In genomic region chr6:55435266-55436159, GRCm38 (mm10) we compare ENCODE assay signal across 11 mouse cellular contexts. TPM values are rescaled to one million over a fixed set of nuclear protein-coding genes. Genes with fewer than 3 reads are reported as not detected.
A peak's percentile ranks its signal among the peaks of the same experiment; 100 is the strongest.
DNase-seq lines count a peak whose midpoint lies in the region; ATAC-seq and TF ChIP-seq lines count a peak whose summit lies in the region.
"Had no signal": no experiment of that assay in that cellular context is flagged by ENCODE, and none has a peak within 500 bp of the region (broad histone marks: within the 10 kb centered on the region; RNA-seq: fewer than 3 reads in every experiment).

No protein-coding gene starts in this region.

- DNase-seq in heart, adult 11 months: peak; percentile 90
- no peak for DNase-seq in heart, embryonic 10.5 days (ENCODE audit: low spot score)
- DNase-seq in cerebellum, postnatal 4 days (ENCODE audit: low spot score in 2 of 2): peak; percentile 52 to 85
- no peak for DNase-seq in T-cell, adult 2 months (ENCODE audit: low spot score)
- no peak for DNase-seq in kidney, adult 2 months

- H3K4me2 ChIP-seq in intestine, embryonic 16.5 days (ENCODE audit: low read depth, low read length): no peak overlapping the region
- no peak overlapping the region for H3K4me2 ChIP-seq in neural tube, embryonic 15.5 days
- no peak overlapping the region for H3K4me2 ChIP-seq in kidney, embryonic 15.5 days
- H3K4me2 ChIP-seq: limb, embryonic 12.5 days had no signal

- ATAC-seq in intestine, embryonic 16.5 days: peak; percentile 21; the same call in 1 of the 2 replicates
- ATAC-seq in neural tube, embryonic 15.5 days (ENCODE audit: low FRiP score): peak; percentile 83
- no peak for ATAC-seq in kidney, embryonic 15.5 days (replicated peaks; ENCODE audit: low FRiP score)

- no peak overlapping the region; the same call in 1 of the 2 replicates for H3K9ac ChIP-seq in intestine, embryonic 16.5 days (ENCODE audit: low read depth, low read length)
- H3K9ac ChIP-seq in neural tube, embryonic 15.5 days (replicated peaks): no peak overlapping the region
- H3K9ac ChIP-seq in kidney, embryonic 15.5 days: no peak overlapping the region
- H3K9ac ChIP-seq: limb, embryonic 12.5 days had no signal

- no peak overlapping the region for H3K4me3 ChIP-seq in heart, embryonic 10.5 days
- H3K4me3 ChIP-seq in intestine, embryonic 16.5 days (ENCODE audit: low read length): no peak overlapping the region
- H3K4me3 ChIP-seq in neural tube, embryonic 15.5 days (replicated peaks): no peak overlapping the region
- no peak overlapping the region for H3K4me3 ChIP-seq in kidney, embryonic 15.5 days (replicated peaks)
- no peak overlapping the region for H3K4me3 ChIP-seq in kidney, adult 2 months (ENCODE audit: insufficient read depth, low read depth, low read length)
- H3K4me3 ChIP-seq: limb, embryonic 12.5 days had no signal

- H3K9me3 ChIP-seq in heart, embryonic 10.5 days: no peaks in the 10 kb centered on the region
- no peaks in the 10 kb centered on the region for H3K9me3 ChIP-seq in intestine, embryonic 16.5 days (ENCODE audit: control insufficient read depth, low read length)
- no peaks in the 10 kb centered on the region for H3K9me3 ChIP-seq in neural tube, embryonic 15.5 days (replicated peaks)
- H3K9me3 ChIP-seq in kidney, embryonic 15.5 days (replicated peaks): no peaks in the 10 kb centered on the region
- H3K9me3 ChIP-seq: limb, embryonic 12.5 days had no signal

- no peaks in the 10 kb centered on the region for H3K36me3 ChIP-seq in heart, embryonic 10.5 days
- no peaks in the 10 kb centered on the region for H3K36me3 ChIP-seq in intestine, embryonic 16.5 days (ENCODE audit: control insufficient read depth, insufficient read depth, low read length)
- H3K36me3 ChIP-seq in neural tube, embryonic 15.5 days: no peaks in the 10 kb centered on the region
- no peaks in the 10 kb centered on the region for H3K36me3 ChIP-seq in kidney, embryonic 15.5 days
- H3K36me3 ChIP-seq in kidney, adult 2 months (ENCODE audit: control insufficient read depth, insufficient read depth, low read length): no peaks in the 10 kb centered on the region
- H3K36me3 ChIP-seq: limb, embryonic 12.5 days had no signal

- H3K27me3 ChIP-seq in heart, embryonic 10.5 days (ENCODE audit: insufficient read depth, poor library complexity, severe bottlenecking): peaks cover 8% of the 10 kb centered on the region; the same call in 1 of the 2 replicates
- H3K27me3 ChIP-seq in intestine, embryonic 16.5 days (replicated peaks; ENCODE audit: control insufficient read depth, insufficient read depth, low read length): no peaks in the 10 kb centered on the region
- H3K27me3 ChIP-seq in neural tube, embryonic 15.5 days (replicated peaks): no peaks in the 10 kb centered on the region
- H3K27me3 ChIP-seq in kidney, embryonic 15.5 days: no peaks in the 10 kb centered on the region
- H3K27me3 ChIP-seq in kidney, adult 2 months (replicated peaks; ENCODE audit: control insufficient read depth, insufficient read depth, low read length): no peaks in the 10 kb centered on the region

- 64% methylated on average over 8 of the region's 8 CpGs for WGBS in heart, embryonic 10.5 days
- WGBS in intestine, embryonic 16.5 days: 56% methylated on average over 8 of the region's 8 CpGs
- WGBS in neural tube, embryonic 15.5 days: 31% methylated on average over 8 of the region's 8 CpGs
- WGBS in kidney, embryonic 15.5 days: 60% methylated on average over 8 of the region's 8 CpGs
- 60% methylated on average over 8 of the region's 8 CpGs for WGBS in kidney, adult 2 months

- no peak for TF ChIP-seq POLR2A in kidney, adult 2 months (IDR thresholded peaks at IDR 0.05; ENCODE audit: low read depth, low read length)

- no peak overlapping the region for H3K27ac ChIP-seq in heart, embryonic 10.5 days
- H3K27ac ChIP-seq in intestine, embryonic 16.5 days (ENCODE audit: low read length): no peak overlapping the region
- H3K27ac ChIP-seq in neural tube, embryonic 15.5 days (replicated peaks): peak overlapping the region; percentile 65
- no peak overlapping the region for H3K27ac ChIP-seq in kidney, embryonic 15.5 days
- no peak overlapping the region for H3K27ac ChIP-seq in kidney, adult 2 months (ENCODE audit: insufficient read depth, low read depth, low read length)
- H3K27ac ChIP-seq: limb, embryonic 12.5 days had no signal

- peaks cover 13% of the 10 kb centered on the region for H3K4me1 ChIP-seq in heart, embryonic 10.5 days
- peaks cover 3% of the 10 kb centered on the region; the same call in 1 of the 2 replicates for H3K4me1 ChIP-seq in intestine, embryonic 16.5 days (ENCODE audit: control insufficient read depth, insufficient read depth, low read length)
- H3K4me1 ChIP-seq in neural tube, embryonic 15.5 days: peaks cover 28% of the 10 kb centered on the region
- peaks cover 21% of the 10 kb centered on the region for H3K4me1 ChIP-seq in kidney, embryonic 15.5 days
- H3K4me1 ChIP-seq in kidney, adult 2 months (ENCODE audit: control insufficient read depth, insufficient read depth, low read length): no peaks in the 10 kb centered on the region

- no peak for TF ChIP-seq CTCF in kidney, adult 2 months (conservative IDR thresholded peaks at IDR 0.05; ENCODE audit: insufficient read depth, insufficient read length, low read depth, low read length)

RNA-seq across cellular contexts. Expression of gene Adcyap1r1, which starts 16.3 kb away (rescaled TPM):
- 1.3 and 1.8 TPM in 2 replicates for polyA plus RNA-seq in heart, embryonic 10.5 days (2016; fragmentation: Nextera tagmentation; extraction: Ambion mirVana)
- polyA plus RNA-seq in intestine, embryonic 16.5 days (2015; fragmentation: Nextera tagmentation; extraction: Ambion mirVana): 3.8 and 4.4 TPM in 2 replicates
- polyA plus RNA-seq in neural tube, embryonic 15.5 days (2015; fragmentation: Nextera tagmentation; extraction: Ambion mirVana): 51.1 and 55.5 TPM in 2 replicates
- 3.1 and 3.4 TPM in 2 replicates for polyA plus RNA-seq in kidney, embryonic 15.5 days (2015; fragmentation: Nextera tagmentation; extraction: Ambion mirVana)
- 1.8 and 2.2 TPM in 2 replicates for polyA plus RNA-seq in kidney, adult 2 months (2012; rRNA removed)

RNA-seq across cellular contexts. Expression of gene Ghrhr, which starts 59.4 kb away (rescaled TPM):
- not detected in 2 replicates for polyA plus RNA-seq in heart, embryonic 10.5 days (2016; fragmentation: Nextera tagmentation; extraction: Ambion mirVana)
- 0.32 and 0.46 TPM in 2 replicates for polyA plus RNA-seq in intestine, embryonic 16.5 days (2015; fragmentation: Nextera tagmentation; extraction: Ambion mirVana)
- not detected in 2 replicates for polyA plus RNA-seq in neural tube, embryonic 15.5 days (2015; fragmentation: Nextera tagmentation; extraction: Ambion mirVana)
- polyA plus RNA-seq in kidney, embryonic 15.5 days (2015; fragmentation: Nextera tagmentation; extraction: Ambion mirVana): 0.05 TPM in 1 of 2 replicates, not detected in the other
- 0.36 and 0.61 TPM in 2 replicates for polyA plus RNA-seq in kidney, adult 2 months (2012; rRNA removed)
- polyA plus RNA-seq: heart, embryonic 16.5 days; limb, embryonic 12.5 days; testis, adult 2 months had no signal

Comparison
In these comparisons a context has a peak if more than half of its experiments do, and no peak if none do; other contexts are left out.
1. DNase-seq: peak in heart, adult 11 months (single experiment) and cerebellum, postnatal 4 days (2 of 2); none in heart, embryonic 10.5 days (single experiment), T-cell, adult 2 months (single experiment) and kidney, adult 2 months (single experiment).